Mouse (Mus musculus) kidney, postnatal 36 days (tissue): ENCODE results near the gene Rbpjl.

ENCODE experiments used
- DNase-seq, 2 experiments: peaks; one replicate each; pipeline ENCODE4 v3.0.0; 2021 to 2022; ENCODE audit warnings: mixed read lengths in 2 of 2

The Rbpjl gene

DNA sequence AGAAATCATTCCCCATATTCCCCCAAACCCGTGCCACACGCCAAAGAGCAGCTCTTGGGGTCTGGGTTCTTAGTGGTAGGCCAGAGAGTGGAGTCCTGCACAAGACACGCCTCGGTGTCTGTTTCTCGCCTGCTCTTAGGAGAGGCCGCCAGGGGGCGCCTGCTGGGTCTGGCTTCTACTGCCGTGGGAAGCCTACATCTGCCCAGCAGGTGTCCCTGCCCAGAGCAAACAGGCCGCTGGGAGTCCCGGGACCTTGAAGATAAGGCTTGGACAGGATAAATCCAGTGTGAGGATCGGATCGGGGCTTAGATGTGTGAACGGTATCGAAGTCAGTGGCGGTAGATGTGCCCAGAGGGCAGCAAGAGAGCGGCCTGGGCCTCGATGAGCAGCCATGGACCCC lies at the start of gene Rbpjl:
TSS of gene Rbpjl (plus strand) at position 236 of the 400 bp plus-strand sequence.
- peak; percentile 81 to 93 for DNase-seq

DNA sequence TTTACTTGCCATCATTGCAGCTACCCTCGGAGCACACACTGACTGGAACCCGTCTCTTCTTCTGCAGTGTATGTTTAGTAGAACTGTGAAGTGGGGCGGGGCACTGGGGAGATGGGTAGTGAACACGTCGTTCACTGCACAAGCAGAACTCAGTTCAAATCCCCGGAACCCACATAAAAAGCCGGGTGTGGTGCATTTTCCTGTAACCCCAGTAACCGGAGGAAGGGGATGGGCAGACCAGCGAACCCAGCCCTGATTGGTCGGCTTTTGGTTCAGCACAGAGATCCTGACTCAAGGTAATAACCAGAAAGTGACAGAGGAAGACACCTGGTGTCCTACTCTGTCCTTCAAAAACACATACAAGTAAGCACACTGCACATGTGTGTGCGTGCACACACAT lies 49.6 kb upstream of the Rbpjl start:
- DNase-seq, result no peak

DNA sequence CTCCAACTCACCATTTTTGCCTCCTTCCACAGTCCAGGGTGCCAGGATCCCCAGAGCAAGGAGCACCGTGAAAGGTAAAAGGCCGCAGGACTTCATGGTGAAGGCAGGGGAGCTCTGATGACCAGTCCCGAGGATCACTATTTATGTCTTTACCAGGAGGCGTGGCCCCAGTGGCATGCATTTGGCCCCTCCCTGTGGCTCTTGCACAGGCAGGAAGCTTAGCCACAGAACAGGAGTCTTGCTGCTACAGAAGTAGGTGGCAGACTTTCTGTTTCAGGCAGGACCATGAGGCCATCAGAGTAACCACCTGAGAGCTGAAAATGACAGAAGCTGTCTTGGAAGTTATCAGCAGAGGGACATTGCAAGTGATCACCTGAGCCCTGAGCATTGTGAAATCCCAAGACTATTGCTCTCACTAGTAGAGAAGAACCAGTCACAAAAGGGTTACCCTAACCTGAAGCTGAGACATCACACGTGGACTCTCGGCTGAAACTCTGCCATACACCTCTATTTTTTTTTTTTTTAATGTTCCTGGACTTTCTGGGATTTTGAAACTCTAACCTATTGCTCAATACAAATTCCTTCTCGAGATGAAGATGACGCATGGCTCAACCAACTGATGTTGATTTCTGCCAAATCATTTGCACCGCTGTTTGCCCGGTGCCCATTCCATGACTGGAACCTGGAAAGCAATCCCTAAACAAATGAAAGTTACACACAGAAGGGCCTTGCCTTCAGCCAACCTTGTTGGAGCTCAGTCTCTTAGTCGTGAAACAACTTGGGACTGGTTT lies 46.6 kb upstream of the Rbpjl start:
- no peak for DNase-seq

DNA sequence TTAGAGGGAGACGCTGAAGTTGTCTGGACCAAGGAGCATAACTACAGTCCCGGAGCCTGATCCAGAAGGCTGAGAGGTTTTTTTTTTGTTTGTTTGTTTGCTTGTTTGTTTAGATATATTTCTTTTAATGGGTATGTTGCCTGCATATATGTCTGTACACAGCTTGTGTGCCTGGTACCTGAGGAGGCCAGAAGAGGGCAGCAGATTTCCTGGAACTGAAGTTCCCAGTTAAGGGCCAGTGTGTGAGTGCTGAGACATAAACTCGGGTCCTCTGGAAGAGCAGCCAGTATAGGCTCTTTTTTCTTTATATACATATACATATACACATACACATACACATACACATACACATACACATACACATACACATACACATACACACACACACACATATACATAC lies 44.6 kb upstream of the Rbpjl start:
- peak in 1 of 2 experiments; percentile 36 for DNase-seq

DNA sequence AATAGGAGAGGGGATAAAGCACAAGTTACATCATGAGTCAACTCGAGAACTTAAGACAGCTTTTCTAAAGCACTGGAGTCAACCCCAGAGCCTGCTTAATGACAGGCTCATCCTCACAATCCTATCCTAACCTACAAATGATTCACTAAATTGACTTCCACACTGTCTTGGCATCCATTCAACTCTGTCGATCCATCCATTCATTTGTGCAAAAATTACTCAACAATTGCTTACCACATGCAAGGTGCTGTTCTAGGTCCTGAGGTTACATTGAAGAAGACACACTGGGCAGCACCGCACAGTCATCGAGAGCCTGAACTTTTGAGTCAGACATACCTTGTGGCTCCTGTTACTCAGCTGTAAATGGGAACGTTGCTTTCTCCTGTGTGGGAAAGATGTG lies 43.9 kb upstream of the Rbpjl start:
- DNase-seq, result no peak

DNA sequence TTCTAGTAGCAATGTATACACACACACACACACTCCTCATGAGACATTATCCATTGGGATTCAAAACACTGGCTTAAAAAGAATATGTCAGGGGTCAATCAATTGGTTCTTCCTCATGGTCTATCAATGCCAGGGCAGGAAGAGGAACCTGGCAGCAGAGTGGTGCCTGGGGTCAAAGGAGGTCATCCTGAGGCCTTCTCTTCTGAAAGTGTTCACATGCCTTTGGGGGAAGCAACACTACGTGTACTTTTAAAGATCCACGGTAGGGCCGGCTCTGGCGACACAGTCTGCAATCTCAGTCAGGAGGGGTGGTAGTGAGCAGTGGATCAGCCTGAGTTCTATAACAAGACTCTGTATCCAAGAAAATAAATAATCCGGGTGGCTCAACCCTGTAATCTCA lies 43.3 kb upstream of the Rbpjl start:
- no peak for DNase-seq

DNA sequence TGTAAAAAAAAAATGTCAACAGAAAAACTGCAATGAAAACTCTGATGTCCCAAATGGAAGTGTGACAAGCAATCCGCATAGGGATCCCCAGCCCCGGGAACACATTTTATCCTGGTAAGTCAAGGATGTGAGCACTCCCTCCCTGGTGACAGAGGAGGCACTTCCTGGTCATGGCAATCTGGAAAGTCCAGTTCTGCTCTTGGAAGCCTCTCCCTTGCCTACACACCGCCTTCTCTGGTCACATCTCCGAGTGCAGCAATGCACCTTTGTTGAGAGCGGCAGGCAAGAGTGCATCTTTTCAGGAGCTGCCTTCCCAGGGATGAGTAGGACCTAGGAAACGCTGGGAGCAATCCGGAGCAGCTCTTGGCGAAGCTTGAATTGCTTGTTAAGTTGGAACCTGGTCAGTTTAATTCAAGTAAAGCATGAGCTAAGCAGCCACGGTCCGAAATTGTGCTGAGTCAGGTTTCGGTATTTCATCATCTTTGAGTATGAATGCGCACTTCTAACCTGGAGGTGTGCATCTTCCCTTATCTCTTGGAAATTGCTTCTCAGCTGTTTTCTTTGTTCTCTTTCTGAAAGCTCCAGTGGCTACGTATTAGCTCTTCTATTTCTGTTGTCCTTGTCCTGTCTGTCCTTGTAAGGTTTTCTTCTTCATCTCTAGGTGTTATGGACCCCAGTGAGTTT lies 41.8 kb upstream of the Rbpjl start:
- DNase-seq, result no peak

DNA sequence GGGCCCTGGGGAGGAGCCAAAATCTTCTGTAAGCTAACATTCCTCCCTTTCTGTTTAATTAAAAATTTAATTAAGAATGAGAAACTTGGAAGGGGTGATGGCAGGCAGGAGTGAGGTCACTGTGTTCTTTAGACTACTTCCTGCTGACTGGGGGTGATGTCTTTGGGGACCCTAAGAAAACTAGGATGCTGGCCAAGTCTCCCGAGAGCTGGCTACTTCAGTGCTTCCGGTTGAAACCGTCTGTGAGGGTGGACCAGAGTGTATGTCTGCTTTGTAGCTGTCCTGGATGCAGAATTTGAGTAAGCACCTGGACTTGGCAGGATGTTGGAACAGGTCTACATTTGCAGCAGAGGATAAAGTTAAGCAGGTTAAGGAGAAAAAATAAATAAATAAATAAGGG lies 36.0 kb upstream of the Rbpjl start:
- DNase-seq, result peak in 1 of 2 experiments; percentile 5

DNA sequence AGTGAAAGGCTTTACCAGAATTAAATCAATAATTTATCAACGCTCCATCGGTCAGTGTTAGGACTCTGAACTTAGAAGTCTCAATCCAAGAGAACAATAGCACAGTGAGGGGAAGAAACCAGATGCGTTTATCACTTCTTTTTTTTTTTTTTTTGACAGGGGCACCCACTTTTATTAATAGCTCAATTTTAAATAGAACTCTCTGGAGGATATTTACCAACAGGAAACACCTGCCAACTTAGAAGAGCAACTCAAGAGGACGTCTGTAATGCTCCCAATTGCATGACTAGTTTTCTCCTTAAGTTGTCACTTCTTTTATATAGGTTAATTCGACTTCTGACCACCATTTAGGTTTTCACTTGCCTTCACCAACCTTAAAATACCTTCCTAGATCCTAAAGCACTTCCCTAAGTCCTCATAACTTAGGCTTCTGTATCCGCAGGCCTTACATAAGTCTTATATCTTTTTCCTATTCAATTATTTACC lies 34.3 kb upstream of the Rbpjl start:
- DNase-seq, result no peak

DNA sequence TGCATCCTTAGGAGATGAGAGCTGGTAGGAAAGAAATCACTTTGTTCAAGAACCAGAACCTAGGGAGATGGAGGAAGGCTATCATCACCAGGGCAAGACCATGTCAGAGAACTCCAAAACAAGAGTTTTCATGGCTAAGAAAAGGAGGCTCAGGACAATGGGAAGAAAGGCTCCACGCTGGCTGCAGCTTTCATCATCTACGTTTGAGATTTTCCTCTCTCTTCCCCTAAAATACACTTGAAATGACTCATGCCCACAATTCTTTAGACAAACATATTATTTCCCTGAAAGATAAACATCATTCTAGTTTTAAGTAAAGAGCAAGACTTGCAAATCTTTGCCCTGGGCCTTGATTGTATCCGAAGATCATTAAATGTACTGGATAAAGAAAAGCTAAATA lies 31.6 kb upstream of the Rbpjl start:
- DNase-seq, result no peak

DNA sequence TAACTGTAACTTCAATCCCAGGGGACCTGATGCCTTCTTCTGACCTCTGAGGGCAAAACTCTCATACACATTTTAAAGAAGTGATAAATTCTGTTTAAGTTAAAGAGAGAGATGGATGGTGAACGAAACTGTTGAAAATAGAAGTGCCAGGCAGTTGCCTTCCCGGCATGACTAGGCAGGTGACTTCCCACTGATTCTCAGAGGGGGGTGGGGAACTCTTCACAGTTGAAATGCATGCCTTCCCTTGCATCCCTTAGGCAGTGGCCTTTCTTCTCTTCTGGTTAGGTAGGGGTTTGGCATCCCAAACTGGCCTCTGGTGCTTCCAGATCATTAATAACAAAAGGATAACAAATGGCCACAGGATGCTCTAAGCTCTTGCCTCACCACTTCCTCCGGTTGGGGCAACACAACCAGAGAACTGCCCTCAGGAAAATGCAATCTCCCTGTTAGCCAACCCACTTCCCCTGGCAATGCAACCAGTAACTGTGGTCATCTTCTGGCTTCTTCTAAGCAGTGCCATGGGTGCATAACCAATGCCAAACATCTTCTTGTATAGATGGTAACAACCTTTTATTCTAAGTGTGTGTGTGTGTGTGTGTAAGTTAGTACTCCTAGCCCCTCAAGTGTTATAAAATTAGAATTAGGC lies 30.4 kb upstream of the Rbpjl start:
- DNase-seq, result no peak

DNA sequence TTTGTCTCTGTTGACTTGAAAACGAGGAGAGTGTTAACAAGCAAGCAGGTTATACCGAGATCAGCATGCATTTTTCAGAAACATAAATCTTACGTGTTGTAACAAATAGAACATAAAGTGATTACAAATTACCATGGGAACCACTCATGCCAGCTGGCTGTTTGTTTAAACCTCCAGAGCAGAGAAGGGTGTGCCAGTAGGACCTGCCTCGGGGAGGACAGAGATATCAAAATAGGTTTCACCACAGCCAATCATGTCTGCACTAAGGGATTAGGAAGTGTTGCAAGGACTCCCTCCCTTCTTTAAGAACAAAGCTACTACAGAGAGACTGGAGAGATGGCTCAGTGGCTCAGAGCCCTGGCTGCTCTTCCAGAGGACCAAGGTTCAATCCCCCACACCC lies 29.8 kb upstream of the Rbpjl start:
- no peak for DNase-seq

DNA sequence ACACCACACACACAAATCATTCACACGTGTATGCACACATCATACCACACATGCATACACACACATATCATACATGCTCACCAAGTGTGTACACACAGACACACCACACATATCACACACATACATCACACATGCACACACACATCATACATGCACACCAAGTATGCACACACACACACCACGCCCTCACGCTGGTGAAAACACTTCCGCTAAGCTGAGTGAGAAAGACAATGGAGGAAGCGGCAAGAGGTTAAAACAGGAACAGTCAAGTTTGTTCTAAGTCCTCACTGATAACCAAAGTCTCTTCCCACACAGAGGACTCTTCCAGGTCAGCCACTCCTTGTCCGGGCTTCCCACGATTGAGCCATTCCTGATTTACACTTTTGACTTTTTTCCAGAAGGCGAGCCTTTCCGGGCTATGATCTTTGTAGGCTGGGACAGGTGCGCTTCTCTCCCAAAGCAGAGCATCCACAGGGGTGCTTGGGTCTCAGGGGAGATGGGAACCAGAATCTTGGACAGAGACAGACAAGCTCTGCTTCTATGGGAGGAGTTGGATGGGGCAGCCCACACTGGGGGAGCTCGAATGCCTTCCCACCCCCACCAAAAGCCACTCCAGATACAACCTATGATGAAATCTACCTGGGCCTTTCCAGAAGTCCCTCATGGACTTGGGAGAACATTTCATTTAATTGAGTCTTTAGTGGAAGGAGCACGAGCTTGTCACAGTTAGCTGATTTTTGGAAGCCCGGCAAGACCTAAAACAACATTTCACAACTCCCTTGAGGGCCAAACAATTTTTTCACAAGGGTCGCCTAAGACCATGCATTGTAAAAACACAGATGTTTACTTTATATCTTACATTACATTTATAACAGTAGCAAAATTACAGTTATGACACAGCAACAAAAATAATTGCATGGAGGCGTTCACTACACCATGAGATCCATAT lies 25.2 kb upstream of the Rbpjl start:
- no peak for DNase-seq

DNA sequence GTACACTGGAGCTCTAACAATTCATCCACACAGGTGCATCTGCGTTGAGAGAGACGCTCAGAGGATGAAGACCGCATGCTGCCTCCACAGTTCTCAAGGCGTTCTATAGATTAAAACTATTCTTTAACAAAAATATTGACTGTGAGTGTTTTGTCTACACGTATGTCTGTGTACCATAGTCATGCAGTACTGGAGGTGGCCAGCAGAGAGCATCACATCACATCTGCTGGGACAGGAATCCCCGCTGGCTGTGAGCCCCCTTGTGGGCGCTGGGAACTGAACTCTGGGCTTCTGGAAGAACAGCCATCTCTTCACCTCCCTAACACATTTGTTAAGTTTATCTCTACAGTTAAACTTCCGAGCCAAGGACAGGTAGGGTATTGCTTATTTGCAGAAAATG lies 21.2 kb upstream of the Rbpjl start:
- DNase-seq, result peak in 1 of 2 experiments; percentile 11

DNA sequence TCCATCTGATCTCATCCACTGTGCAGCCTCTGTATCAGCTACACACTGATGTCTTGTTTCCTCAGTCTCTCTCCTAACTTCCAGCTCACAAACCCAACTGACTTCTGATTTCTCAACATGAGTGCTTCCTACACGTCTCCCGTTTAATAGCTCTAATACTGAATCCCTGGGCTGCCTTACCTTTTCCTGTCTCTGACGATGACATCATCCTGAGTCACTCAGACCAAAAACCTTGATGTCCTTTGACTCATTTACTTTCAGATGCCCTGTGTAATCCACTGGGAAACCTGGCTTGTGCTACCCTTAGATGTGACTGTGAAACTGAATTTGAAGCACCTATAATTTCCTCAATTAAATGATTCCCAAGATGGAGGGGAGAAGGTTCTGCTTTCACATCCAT lies 20.0 kb upstream of the Rbpjl start:
- no peak for DNase-seq

DNA sequence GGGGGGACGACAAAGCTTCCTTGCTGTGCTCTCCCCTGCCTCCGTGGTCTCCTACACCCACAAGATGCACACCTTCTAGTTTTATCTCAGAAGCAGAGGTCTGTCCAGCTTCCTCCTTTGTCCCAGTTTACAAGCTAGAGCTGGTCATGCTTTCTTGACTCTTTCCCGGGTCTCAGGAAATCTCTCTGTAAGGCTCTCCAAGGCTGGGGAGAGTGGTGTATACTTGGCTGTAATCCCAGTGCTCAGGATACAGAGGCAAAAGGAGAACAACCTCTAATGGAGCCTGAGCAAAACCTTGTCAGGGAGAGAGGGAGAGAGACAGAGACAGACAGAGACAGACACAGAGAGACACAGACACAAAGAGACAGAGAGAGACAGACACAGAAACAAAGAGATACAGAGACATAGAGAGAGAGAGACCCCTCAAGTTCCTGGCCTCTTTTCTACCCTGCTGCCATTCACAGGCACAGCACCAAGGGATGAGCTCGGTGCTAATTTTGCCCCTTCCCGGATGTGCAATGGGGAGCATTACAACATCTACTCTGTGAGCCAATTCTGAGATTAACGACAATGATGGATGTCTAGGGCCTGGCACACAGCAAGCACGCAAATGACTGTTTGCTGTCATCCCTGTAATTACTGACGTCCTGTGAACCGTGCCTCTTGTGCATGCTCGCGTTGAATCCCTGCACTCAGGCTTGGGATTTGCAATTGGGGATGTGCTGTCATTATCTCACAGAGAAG lies 19.1 kb upstream of the Rbpjl start:
- no peak for DNase-seq

DNA sequence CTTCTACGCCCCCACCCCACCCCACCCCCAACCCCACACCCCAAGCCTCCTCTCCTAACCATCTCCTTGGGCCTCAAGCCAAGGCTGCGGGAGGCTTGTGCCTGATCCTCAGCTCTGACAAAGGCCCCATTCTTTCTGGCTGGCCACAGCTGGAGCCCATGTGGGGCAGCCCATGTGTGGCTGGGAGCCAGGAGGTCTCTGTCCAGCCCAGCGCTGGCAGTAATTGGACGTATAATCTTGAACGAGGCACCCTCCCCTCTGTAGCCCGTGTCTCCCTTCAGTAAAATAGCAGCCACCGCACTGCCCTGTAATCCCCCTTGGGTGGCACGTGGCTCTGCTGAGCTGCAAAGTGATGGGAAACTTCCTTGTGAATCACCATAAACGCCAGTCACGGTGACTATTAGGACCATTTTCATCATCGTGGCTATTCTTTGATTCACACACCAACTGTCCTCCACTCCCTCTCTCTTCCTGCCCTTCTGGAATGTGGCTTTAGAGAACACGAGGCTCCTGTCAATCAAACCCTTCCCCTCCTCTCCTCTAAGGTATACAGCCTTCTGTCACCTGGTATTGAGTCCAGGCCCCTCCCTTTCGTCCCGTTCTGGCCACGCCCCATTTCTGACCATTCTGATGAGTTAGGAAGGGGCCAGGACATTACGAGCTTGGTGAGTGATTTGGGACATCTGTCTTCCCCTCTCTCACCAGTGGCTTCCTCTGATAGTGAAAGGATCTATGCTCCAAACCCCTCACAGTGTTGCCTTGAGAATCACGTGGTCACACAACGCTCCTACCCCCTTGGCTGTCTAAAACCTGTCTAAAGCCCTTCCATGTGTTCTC lies 16.8 kb upstream of the Rbpjl start:
- no peak for DNase-seq

DNA sequence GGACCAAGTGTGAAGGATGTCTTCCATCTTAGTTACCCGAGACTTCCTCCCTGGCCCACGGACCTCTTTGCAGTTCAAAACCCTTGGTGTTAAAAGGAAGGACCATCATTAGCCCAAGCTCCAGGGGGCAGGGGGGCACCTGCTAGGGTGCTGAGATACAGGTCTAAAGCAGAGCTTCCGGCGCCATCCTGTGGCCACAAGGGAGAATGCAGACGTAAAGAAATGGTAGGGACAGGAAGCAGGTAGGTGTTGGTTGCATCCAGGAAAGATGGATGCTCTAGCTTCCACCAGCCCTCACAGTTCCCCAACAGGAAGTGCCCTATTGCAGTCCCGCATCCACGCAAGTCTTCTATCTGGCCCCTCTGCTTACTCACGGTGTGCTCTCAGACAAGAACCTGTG lies 16.0 kb upstream of the Rbpjl start:
- DNase-seq, result peak in 1 of 2 experiments; percentile 64

DNA sequence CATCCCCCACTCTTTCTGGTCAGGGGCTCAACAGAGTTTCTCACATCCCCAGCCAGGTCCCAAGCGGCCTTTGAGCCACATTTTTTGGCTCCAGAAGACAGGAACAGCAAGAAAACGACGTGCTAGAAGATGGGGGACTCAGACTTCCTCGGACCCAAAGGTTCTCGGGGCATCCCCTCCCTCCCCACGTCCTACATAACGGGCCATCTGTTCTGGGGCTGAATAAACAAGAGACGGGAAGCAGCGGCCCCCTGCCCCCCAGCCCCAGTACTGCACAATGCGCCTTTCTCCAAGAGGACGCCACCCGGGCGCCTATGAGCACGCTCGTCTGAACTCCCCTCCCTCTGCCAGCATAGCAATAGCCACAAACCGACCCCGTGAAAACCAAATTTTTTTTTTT lies 13.9 kb upstream of the Rbpjl start, which contains the start of gene Slpi:
TSS of gene Slpi (minus strand) at position 76 of the 400 bp plus-strand sequence.
- no peak for DNase-seq

DNA sequence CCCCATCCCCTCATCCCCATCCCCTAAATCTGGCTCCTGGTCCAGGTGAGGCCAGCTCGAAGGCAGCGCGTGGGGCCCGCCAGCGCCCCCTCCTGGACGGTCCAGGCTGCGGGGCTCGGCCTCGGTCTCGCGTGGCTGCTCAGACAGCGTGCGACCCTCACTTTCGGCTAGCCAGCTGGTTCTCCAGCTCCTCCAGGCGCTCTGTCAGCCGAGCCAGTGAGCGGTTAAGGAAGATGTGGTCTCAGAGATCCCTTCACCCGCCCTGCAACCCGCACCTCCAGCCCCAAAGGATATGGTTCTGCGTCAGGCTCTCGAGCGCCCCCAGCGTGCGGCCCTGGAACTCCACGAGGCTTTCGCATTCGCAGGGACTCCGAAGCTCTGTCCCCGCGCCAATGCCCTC lies 13.4 kb upstream of the Rbpjl start:
- DNase-seq, result peak; percentile 78 to 92

DNA sequence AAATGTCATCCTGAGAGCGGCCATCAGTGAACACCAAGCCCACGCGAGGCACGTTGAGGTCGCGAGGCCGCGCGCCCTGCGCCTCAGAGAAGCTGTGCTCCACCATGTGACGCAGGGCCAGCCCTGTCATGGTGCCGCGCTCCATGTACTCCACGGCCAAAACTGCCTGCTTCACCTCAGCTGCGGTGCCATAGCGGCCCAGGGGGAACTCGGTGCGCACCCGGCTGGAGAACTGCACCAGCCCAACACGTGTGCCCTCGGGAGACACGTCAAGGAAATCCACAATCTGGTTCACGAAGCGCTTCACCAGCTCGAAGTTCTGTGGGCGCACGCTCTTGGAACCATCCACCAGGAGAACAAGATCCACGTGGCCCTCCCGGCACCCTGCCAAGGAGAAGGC lies 9.8 kb upstream of the Rbpjl start:
- no peak for DNase-seq
